Mouse (Mus musculus): ENCODE measurements at regions not wholly inside any gene's neighbourhood (a gene's known extent, or its start where the extent isn't known, plus 50 kb on each side); places are given as distances from the start of the nearest gene placed in this dataset.
"Not testable (repeated sequence)": the region's sequence is repeated elsewhere in the genome, so short reads cannot be mapped to it uniquely, and the experiment has no call there.

DNA sequence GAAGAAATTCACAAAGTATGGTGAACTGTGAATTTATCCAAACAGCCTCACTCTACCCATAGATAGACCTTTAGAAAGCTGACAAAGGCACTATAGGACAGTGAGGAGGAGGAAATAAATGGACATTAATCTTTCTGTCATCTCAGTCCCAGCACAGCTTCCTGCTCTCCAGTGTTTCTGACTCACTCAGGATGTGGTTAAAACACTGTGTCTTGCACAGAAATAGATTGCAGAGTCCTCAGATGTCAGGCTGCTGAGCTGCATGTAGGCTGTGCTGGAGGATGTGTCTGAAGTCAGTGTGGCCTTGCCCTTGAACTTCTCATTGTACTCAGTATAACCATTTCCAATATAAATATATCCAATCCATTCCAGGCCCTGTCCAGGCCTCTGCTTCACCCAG, 735.6 kb upstream of the Zfp386 start:
- Histone ChIP-seq H3K9me3 (no peaks in the 10 kb centered on the region), H3K36me3 (replicated peaks; ENCODE audit: low read length) (no peaks in the 10 kb centered on the region), H3K4me1 (peaks cover 10% of the 10 kb centered on the region), H3K4me3 (replicated peaks) (no peak overlapping the region), H3K27me3 (replicated peaks) (no peaks in the 10 kb centered on the region)
- TF ChIP-seq FLI1 (IDR thresholded peaks at IDR 0.05; ENCODE audit: low read length) (peak; percentile 43; the same call in 1 of the 2 replicates), GATA1 (IDR thresholded peaks at IDR 0.05; ENCODE audit: borderline replicate concordance, low read length) (peak; percentile 47; the same call in 1 of the 3 replicates)

DNA sequence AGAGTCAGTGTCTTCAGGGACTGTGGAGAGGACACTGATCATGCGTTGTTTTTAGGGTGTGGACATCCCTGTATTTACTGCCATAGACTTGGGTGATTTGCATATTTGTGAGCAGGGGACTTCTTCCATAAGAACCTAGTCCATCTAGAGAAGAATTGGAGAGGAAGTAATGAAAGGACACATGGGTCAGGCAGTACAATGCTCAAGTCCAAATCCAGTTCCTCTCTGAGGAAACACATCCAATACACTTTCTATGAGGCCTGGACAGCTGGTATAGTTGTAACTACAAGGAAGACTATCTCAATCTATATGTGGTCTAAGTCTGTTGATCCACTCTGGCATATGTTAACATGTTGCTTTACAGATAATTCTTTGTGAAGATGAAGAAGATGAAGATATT, 734.9 kb upstream of the Zfp386 start:
- H3K27me3 ChIP-seq (replicated peaks); H3K9me3 ChIP-seq; H3K4me3 ChIP-seq (replicated peaks); H3K36me3 ChIP-seq (replicated peaks; ENCODE audit: low read length): not testable (repeated sequence)
- peaks cover 10% of the 10 kb centered on the region for H3K4me1 ChIP-seq

- not testable (repeated sequence) for H3K4me3 ChIP-seq (replicated peaks); H3K9me3 ChIP-seq; H3K4me1 ChIP-seq
These were observed 726.9 kb upstream of the Zfp386 start for GRCm38 (mm10) chr12:115320641-115321040.

GRCm38 (mm10) chr12:115328439-115328838, 719.1 kb upstream of the Zfp386 start:
- Histone ChIP-seq H3K36me3 (replicated peaks; ENCODE audit: low read length) (no peaks in the 10 kb centered on the region), H3K27me3 (replicated peaks) (no peaks in the 10 kb centered on the region), H3K4me3 (replicated peaks) (no peak overlapping the region), H3K4me1 (peaks cover 10% of the 10 kb centered on the region; the same call in 1 of the 2 replicates), H3K9me3 (no peaks in the 10 kb centered on the region)
- TF ChIP-seq GATA1 (IDR thresholded peaks at IDR 0.05; ENCODE audit: borderline replicate concordance, low read length) = no peak

More at GRCm38 (mm10) chr12:115320641-115321040, 726.9 kb upstream of the Zfp386 start:
- not testable (repeated sequence) for H3K27me3 ChIP-seq (replicated peaks); H3K36me3 ChIP-seq (replicated peaks; ENCODE audit: low read length)

DNA sequence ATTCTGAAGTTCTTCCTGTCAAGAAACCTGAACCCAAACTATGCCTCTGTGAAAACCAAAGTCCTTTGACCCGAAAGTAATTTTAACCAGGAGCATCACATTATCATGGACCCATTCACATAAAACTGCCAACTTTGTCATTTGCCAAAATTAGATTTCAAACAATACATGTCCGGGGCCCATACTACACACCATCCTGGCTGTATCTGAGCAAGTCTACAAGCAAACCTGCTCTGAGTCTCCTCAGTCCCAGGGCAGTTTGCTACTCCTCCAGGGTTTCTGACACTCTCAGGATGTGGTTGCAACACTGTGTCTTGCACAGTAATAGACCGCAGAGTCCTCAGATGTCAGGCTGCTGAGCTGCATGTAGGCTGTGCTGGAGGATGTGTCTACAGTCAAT, 712.8 kb upstream of the Zfp386 start:
- H3K36me3 ChIP-seq (replicated peaks; ENCODE audit: low read length); H3K9me3 ChIP-seq; H3K27me3 ChIP-seq (replicated peaks); H3K4me1 ChIP-seq; H3K4me3 ChIP-seq (replicated peaks): not testable (repeated sequence)

DNA sequence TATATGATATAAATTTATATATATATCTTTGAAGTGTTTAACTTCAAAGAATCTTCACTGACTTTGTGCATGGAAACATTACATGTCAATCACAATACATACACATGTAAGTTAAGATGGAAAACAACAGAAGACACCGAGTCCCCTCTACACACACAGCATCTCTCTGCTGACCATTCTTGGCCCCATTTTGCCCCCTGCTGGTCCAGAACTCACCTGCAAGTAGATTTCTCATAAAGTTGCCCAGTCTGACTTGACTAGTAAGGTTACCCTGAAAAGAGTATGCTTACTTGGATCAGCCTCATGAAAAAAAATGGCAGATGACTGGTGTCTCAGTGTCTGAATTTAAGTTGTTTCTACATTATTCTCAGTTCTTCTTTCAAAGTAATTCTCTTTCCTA, 710.9 kb upstream of the Zfp386 start:
- H3K9me3 ChIP-seq = no peaks in the 10 kb centered on the region
- H3K4me3 ChIP-seq (replicated peaks) = no peak overlapping the region
- H3K36me3 ChIP-seq (replicated peaks; ENCODE audit: low read length) = no peaks in the 10 kb centered on the region
- no peak for TF ChIP-seq FLI1 (IDR thresholded peaks at IDR 0.05; ENCODE audit: low read length)
- TF ChIP-seq GATA1 (IDR thresholded peaks at IDR 0.05; ENCODE audit: borderline replicate concordance, low read length) = no peak
- H3K27me3 ChIP-seq (replicated peaks) = no peaks in the 10 kb centered on the region
- no peaks in the 10 kb centered on the region for H3K4me1 ChIP-seq

DNA sequence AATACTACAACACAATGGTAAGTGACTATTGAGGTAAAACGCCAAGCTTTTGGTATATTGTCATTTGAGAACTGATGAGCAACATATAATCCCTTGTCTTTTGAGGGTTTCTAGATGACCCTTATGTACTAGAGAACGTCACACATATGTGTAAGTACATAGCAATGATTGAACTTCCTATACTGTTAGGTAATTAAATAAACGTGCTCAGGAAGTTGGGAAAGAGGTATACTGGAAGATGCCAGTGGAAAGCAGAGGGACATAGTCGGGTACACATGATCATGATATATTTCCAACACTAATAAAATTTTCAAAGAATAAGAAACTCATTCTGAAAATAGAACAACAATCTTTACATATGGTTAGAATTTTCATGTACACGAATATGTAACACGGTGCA, 701.4 kb upstream of the Zfp386 start:
- H3K4me1 ChIP-seq; H3K36me3 ChIP-seq (replicated peaks; ENCODE audit: low read length); H3K27me3 ChIP-seq (replicated peaks); H3K9me3 ChIP-seq; H3K4me3 ChIP-seq (replicated peaks): not testable (repeated sequence)

GRCm38 (mm10) chr12:115359050-115359449, 688.5 kb upstream of the Zfp386 start:
- H3K4me1 ChIP-seq; H3K9me3 ChIP-seq; H3K36me3 ChIP-seq (replicated peaks; ENCODE audit: low read length); H3K27me3 ChIP-seq (replicated peaks); H3K4me3 ChIP-seq (replicated peaks): not testable (repeated sequence)

DNA sequence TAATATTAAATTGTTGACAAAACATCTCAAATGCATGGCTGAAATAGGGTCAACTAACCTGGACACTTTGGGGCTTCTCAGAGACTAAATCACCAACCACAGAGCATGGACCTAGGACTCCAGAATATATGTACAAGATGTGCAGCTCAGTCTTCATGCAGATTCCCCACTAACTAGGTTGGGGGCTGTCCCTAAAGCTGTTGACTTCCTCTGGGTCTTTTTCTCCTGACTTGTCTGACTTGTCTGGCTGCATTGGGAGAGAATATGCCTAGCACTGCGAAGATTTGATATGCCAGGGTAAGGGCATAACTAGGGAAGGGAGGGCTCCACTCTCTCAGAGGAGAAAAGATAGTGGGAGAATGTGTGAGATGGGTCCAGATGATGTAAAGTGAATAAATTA, 681.9 kb upstream of the Zfp386 start:
- H3K4me3 ChIP-seq (replicated peaks); H3K27me3 ChIP-seq (replicated peaks); H3K9me3 ChIP-seq; H3K36me3 ChIP-seq (replicated peaks; ENCODE audit: low read length); H3K4me1 ChIP-seq: not testable (repeated sequence)

GRCm38 (mm10) chr12:115371784-115372183, 675.7 kb upstream of the Zfp386 start:
- not testable (repeated sequence) for H3K36me3 ChIP-seq (replicated peaks; ENCODE audit: low read length); H3K9me3 ChIP-seq; H3K4me1 ChIP-seq; H3K4me3 ChIP-seq (replicated peaks); H3K27me3 ChIP-seq (replicated peaks)

GRCm38 (mm10) chr12:115373056-115373455, 674.5 kb upstream of the Zfp386 start:
- not testable (repeated sequence) for H3K36me3 ChIP-seq (replicated peaks; ENCODE audit: low read length); H3K9me3 ChIP-seq; H3K4me1 ChIP-seq; H3K27me3 ChIP-seq (replicated peaks); H3K4me3 ChIP-seq (replicated peaks)

DNA sequence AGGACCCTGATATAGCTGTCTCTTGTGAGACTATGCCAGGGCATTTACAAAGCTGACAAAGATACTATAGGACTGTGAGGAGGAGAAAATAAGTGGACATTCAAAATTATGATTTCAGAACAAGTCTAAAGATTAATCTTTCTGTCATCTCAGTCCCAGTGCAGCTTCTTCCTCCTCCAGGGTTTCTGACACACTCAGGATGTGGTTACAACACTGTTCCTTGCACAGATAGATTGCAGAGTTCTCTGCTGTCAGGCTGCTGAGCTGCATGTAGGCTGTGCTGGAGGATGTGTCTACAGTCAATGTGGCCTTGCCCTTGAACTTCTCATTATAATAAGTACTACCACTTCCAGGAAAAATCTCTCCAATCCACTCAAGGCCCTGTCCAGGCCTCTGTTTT, 661.0 kb upstream of the Zfp386 start:
- not testable (repeated sequence) for H3K9me3 ChIP-seq; H3K36me3 ChIP-seq (replicated peaks; ENCODE audit: low read length)

More for the DNA sequence above, 661.0 kb upstream of the Zfp386 start:
- not testable (repeated sequence) for H3K4me3 ChIP-seq (replicated peaks); H3K27me3 ChIP-seq (replicated peaks); H3K4me1 ChIP-seq
